Mouse (Mus musculus) erythroblast, embryonic 14.5 days (primary cell): ENCODE data around the gene Cgref1.

Experiments
- GATA1 ChIP-seq: IDR thresholded peaks from 2 replicates; pipeline ENCODE4 v1.6.1; 2012; ENCODE audit warnings: low read length, inconsistent platforms, mixed read lengths
- TAL1 ChIP-seq: IDR thresholded peaks from 3 replicates; pipeline ENCODE4 v1.6.1; 2012; ENCODE audit warnings: low read length, inconsistent platforms, mixed read lengths

- TF ChIP-seq GATA1 = no peak
- no peak for TF ChIP-seq TAL1
These were observed 43.5 kb downstream of the Cgref1 start for GRCm38 (mm10) chr5:30901860-30902259.
